Mouse (Mus musculus) neural tube, embryonic 14.5 days (tissue): ENCODE data around the gene Nrg4. TPM values are rescaled to one million over a fixed set of nuclear protein-coding genes. Genes with fewer than 3 reads are reported as not detected.
"Not testable (repeated sequence)": the region's sequence is repeated elsewhere in the genome, so short reads cannot be mapped to it uniquely, and the experiment has no call there.

Experiments used
- ATAC-seq: fragments of 200-750 bp; cut with Nextera tagmentation; 2 replicates; pipeline ENCODE4 v1.8.0; 2017; ENCODE audit warnings: low read depth, mild to moderate bottlenecking, moderate TSS enrichment, moderate library complexity
- H3K27ac ChIP-seq: fragments of 300-500 bp; sonication (generic); 2 replicates; pipeline ENCODE4 v1.5.1; 2014; ENCODE audit warnings: low read depth, mild to moderate bottlenecking, control low read depth, low read length, moderate library complexity, mixed read lengths
- H3K27me3 ChIP-seq: fragments of 300-500 bp; sonication (generic); 2 replicates; pipeline ENCODE4 v1.6.1; 2014; ENCODE audit warnings: low read length; ENCODE audit not compliant: control insufficient read depth, insufficient read depth
- H3K36me3 ChIP-seq: fragments of 300-500 bp; sonication (generic); 2 replicates; pipeline ENCODE4 v1.6.1; 2014; ENCODE audit warnings: low read length, mixed read lengths; ENCODE audit not compliant: control insufficient read depth, insufficient read depth
- H3K4me1 ChIP-seq: fragments of 300-500 bp; sonication (generic); 2 replicates; pipeline ENCODE4 v1.6.1; 2014; ENCODE audit warnings: low read length; ENCODE audit not compliant: control insufficient read depth, insufficient read depth
- H3K4me2 ChIP-seq: fragments of 300-500 bp; sonication (generic); 2 replicates; pipeline ENCODE4 v1.6.1; 2014; ENCODE audit warnings: mild to moderate bottlenecking, low read depth, low read length, control low read depth
- H3K4me3 ChIP-seq: fragments of 300-500 bp; sonication (generic); 2 replicates; pipeline ENCODE4 v1.5.1; 2014; ENCODE audit warnings: low read depth, low read length, control low read depth, mixed read lengths
- H3K9ac ChIP-seq: fragments of 300-500 bp; sonication (generic); replicated peaks from 2 replicates; pipeline ENCODE4 v1.6.1; 2014; ENCODE audit warnings: low read depth, mild to moderate bottlenecking, control low read depth, low read length, mixed read lengths
- H3K9me3 ChIP-seq: fragments of 300-500 bp; sonication (generic); 2 replicates; pipeline ENCODE4 v1.6.1; 2016; ENCODE audit warnings: low read length; ENCODE audit not compliant: control insufficient read depth
- WGBS: fragments of 180-500 bp; shearing (Covaris S2); extraction: QIAGEN DNeasy Blood & Tissue Kit; methylation state at CpG from one replicate; pipeline ENCODE4 v1.1.7; 2014; 5-methylcytosine and 5-hydroxymethylcytosine counted together
- polyA plus RNA-seq: library from polyadenylated mRNA; unstranded; fragments of >200 nt; fragmentation: Nextera tagmentation; extraction: Ambion mirVana; gene quantifications from 2 replicates; pipeline ENCODE4 v1.2.1, GENCODE M21; 2014

Nrg4 gene
- polyA plus RNA-seq, 1 experiment from 2014 or later = 2.8 TPM

GRCm38 (mm10) chr9:55271960-55272560 is 54.6 kb downstream of the Nrg4 start:
- no peak overlapping the region for H3K4me2 ChIP-seq
- no peak for ATAC-seq
- H3K36me3 ChIP-seq = no peaks in the 10 kb centered on the region
- no peaks in the 10 kb centered on the region for H3K27me3 ChIP-seq
- H3K9me3 ChIP-seq = no peaks in the 10 kb centered on the region
- no peak overlapping the region for H3K4me3 ChIP-seq
- H3K9ac ChIP-seq = no peak overlapping the region
- H3K27ac ChIP-seq = no peak overlapping the region
- no peaks in the 10 kb centered on the region for H3K4me1 ChIP-seq
- WGBS = 58% methylated on average over 5 of the region's 5 CpGs

- H3K4me3 ChIP-seq = no peak overlapping the region
- no peaks in the 10 kb centered on the region for H3K36me3 ChIP-seq
- no peak overlapping the region for H3K9ac ChIP-seq
- ATAC-seq = no peak
- H3K4me1 ChIP-seq = no peaks in the 10 kb centered on the region
- no peaks in the 10 kb centered on the region for H3K9me3 ChIP-seq
- H3K4me2 ChIP-seq = no peak overlapping the region
- H3K27ac ChIP-seq = no peak overlapping the region
- WGBS = 81% methylated on average over 8 of the region's 8 CpGs
- H3K27me3 ChIP-seq = no peaks in the 10 kb centered on the region
These were observed 62.0 kb downstream of the Nrg4 start for GRCm38 (mm10) chr9:55264356-55265302.

- H3K9me3 ChIP-seq = no peaks in the 10 kb centered on the region
- H3K36me3 ChIP-seq = no peaks in the 10 kb centered on the region
- no peak overlapping the region for H3K4me2 ChIP-seq
- no peak overlapping the region for H3K4me3 ChIP-seq
- WGBS = 52% methylated on average over 6 of the region's 6 CpGs
- no peak for ATAC-seq
- no peaks in the 10 kb centered on the region for H3K27me3 ChIP-seq
- H3K4me1 ChIP-seq = no peaks in the 10 kb centered on the region
- H3K27ac ChIP-seq = no peak overlapping the region
- H3K9ac ChIP-seq = no peak overlapping the region
These were observed 66.9 kb downstream of the Nrg4 start for GRCm38 (mm10) chr9:55259741-55260140.

- H3K4me2 ChIP-seq = no peak overlapping the region
- no peak overlapping the region for H3K27ac ChIP-seq
- H3K4me3 ChIP-seq = no peak overlapping the region
- ATAC-seq = no peak
- H3K9me3 ChIP-seq = no peaks in the 10 kb centered on the region
- no peaks in the 10 kb centered on the region for H3K27me3 ChIP-seq
- no peaks in the 10 kb centered on the region for H3K4me1 ChIP-seq
- H3K36me3 ChIP-seq = no peaks in the 10 kb centered on the region
- WGBS = 88% methylated on average over 2 of the region's 2 CpGs
- no peak overlapping the region for H3K9ac ChIP-seq
These were observed 69.5 kb downstream of the Nrg4 start for GRCm38 (mm10) chr9:55257105-55257504.

- Histone ChIP-seq H3K9ac (no peak overlapping the region), H3K9me3 (no peaks in the 10 kb centered on the region), H3K4me3 (no peak overlapping the region), H3K4me1 (no peaks in the 10 kb centered on the region), H3K27me3 (no peaks in the 10 kb centered on the region), H3K4me2 (no peak overlapping the region), H3K36me3 (no peaks in the 10 kb centered on the region), H3K27ac (no peak overlapping the region)
- 68% methylated on average over 4 of the region's 4 CpGs for WGBS
- ATAC-seq = no peak
These were observed 71.0 kb downstream of the Nrg4 start for GRCm38 (mm10) chr9:55255604-55256003.

GRCm38 (mm10) chr9:55255056-55255455 is 71.6 kb downstream of the Nrg4 start:
- H3K4me2 ChIP-seq = no peak overlapping the region
- 94% methylated on average over 5 of the region's 5 CpGs for WGBS
- H3K27ac ChIP-seq = no peak overlapping the region
- H3K27me3 ChIP-seq = no peaks in the 10 kb centered on the region
- H3K4me3 ChIP-seq = no peak overlapping the region
- H3K36me3 ChIP-seq = no peaks in the 10 kb centered on the region
- no peak overlapping the region for H3K9ac ChIP-seq
- no peaks in the 10 kb centered on the region for H3K4me1 ChIP-seq
- ATAC-seq = no peak
- H3K9me3 ChIP-seq = no peaks in the 10 kb centered on the region

GRCm38 (mm10) chr9:55253849-55254248 is 72.8 kb downstream of the Nrg4 start:
- H3K27ac ChIP-seq = no peak overlapping the region
- H3K9me3 ChIP-seq = no peaks in the 10 kb centered on the region
- no peaks in the 10 kb centered on the region for H3K36me3 ChIP-seq
- ATAC-seq = no peak
- 75% methylated on average over 1 of the region's 1 CpGs for WGBS
- no peaks in the 10 kb centered on the region for H3K27me3 ChIP-seq
- no peak overlapping the region for H3K9ac ChIP-seq
- H3K4me3 ChIP-seq = no peak overlapping the region
- no peak overlapping the region for H3K4me2 ChIP-seq
- H3K4me1 ChIP-seq = no peaks in the 10 kb centered on the region

- not testable (repeated sequence) for ATAC-seq, H3K9me3 ChIP-seq, H3K9ac ChIP-seq, H3K4me1 ChIP-seq, H3K27ac ChIP-seq, H3K4me2 ChIP-seq, H3K36me3 ChIP-seq, H3K27me3 ChIP-seq, H3K4me3 ChIP-seq
- 52% methylated on average over 2 of the region's 2 CpGs for whole genome bisulfite sequencing
These were observed 74.5 kb downstream of the Nrg4 start for GRCm38 (mm10) chr9:55252097-55252496.

- Histone ChIP-seq H3K9me3 (no peaks in the 10 kb centered on the region), H3K36me3 (no peaks in the 10 kb centered on the region), H3K4me2 (no peak overlapping the region), H3K4me3 (no peak overlapping the region), H3K27me3 (no peaks in the 10 kb centered on the region), H3K9ac (no peak overlapping the region), H3K27ac (no peak overlapping the region), H3K4me1 (no peaks in the 10 kb centered on the region)
- whole genome bisulfite sequencing = 63% methylated on average over 6 of the region's 6 CpGs
- ATAC-seq = no peak
These were observed 75.9 kb downstream of the Nrg4 start for GRCm38 (mm10) chr9:55250595-55251247.
